ENCODE assay signal across 8 mouse cellular contexts in genomic region chr12:4916994-4917804, GRCm38 (mm10). TPM values are rescaled to one million over a fixed set of nuclear protein-coding genes. Genes with fewer than 3 reads are reported as not detected.
DNase-seq lines count a peak whose midpoint lies in the region; ATAC-seq lines count a peak whose summit lies in the region.

Gene Atad2b, plus strand, starts transcription at chr12:4917353.

- peak within 1 kb of the TSS; percentile 99 for H3K27ac ChIP-seq in hindbrain, embryonic 15.5 days (replicated peaks)

- under 1% methylated on average over 73 of the region's 89 CpGs for WGBS in hindbrain, embryonic 15.5 days

- peak; percentile 93 for DNase-seq in R1 (ENCODE audit: low read depth, low spot score)
- peak; percentile 98 to 99 for DNase-seq in cerebellum, postnatal 25 days
- DNase-seq in frontal cortex, postnatal 36 days (ENCODE audit: low spot score in 2 of 2): peak; percentile 96 to 97
- peak; percentile 94 for DNase-seq in left cerebral cortex, adult 11 months (ENCODE audit: low spot score)
- DNase-seq in lung, postnatal 4 days: peak; percentile 98 to 99
- DNase-seq in retina, postnatal 7 days (ENCODE audit: low read depth, low spot score): peak; percentile 95
- DNase-seq in urinary bladder, adult 2 months (ENCODE audit: low spot score): peak; percentile 98

- H3K36me3 ChIP-seq in hindbrain, embryonic 15.5 days: no peaks in the 10 kb centered on the region

- peak within 1 kb of the TSS; percentile 71 for H3K4me2 ChIP-seq in hindbrain, embryonic 15.5 days

- no peaks in the 10 kb centered on the region for H3K27me3 ChIP-seq in hindbrain, embryonic 15.5 days

- peak; percentile 98 for ATAC-seq in hindbrain, embryonic 15.5 days (ENCODE audit: low FRiP score, low read depth)

- peaks cover 16% of the 10 kb centered on the region for H3K4me1 ChIP-seq in hindbrain, embryonic 15.5 days (replicated peaks)

- peak within 1 kb of the TSS; percentile 97 for H3K9ac ChIP-seq in hindbrain, embryonic 15.5 days

- no peaks in the 10 kb centered on the region for H3K9me3 ChIP-seq in hindbrain, embryonic 15.5 days

- H3K4me3 ChIP-seq in hindbrain, embryonic 15.5 days: peak within 1 kb of the TSS; percentile 93

RNA-seq across cellular contexts. Expression of gene Atad2b, which starts in this region (rescaled TPM):
- polyA plus RNA-seq in hindbrain, embryonic 15.5 days (2015; fragmentation: Nextera tagmentation; extraction: Ambion mirVana): 9.0 and 10.2 TPM in 2 replicates
- polyA plus RNA-seq in urinary bladder, adult 2 months (2012; rRNA removed): 7.8 and 8.2 TPM in 2 replicates

Comparison
In these comparisons a context has a peak if more than half of its experiments do, and no peak if none do; other contexts are left out.
1. Peak in every context shown above with its lines: DNase-seq, ATAC-seq, H3K4me3 ChIP-seq and H3K27ac ChIP-seq.